Mouse (Mus musculus) E14TG2a.4 (cell line): ENCODE results near the gene Rbm12.

Experiments
- H3K27me3 ChIP-seq: 2 replicates; pipeline ENCODE4 v1.6.1; 2014; ENCODE audit warnings: low read length, control low read depth; ENCODE audit not compliant: insufficient read depth
- H3K36me3 ChIP-seq: 2 replicates; pipeline ENCODE4 v1.6.1; 2014; ENCODE audit warnings: low read length, control low read depth; ENCODE audit not compliant: insufficient read depth
- H3K4me1 ChIP-seq: replicated peaks from 2 replicates; pipeline ENCODE4 v1.6.1; 2014; ENCODE audit warnings: low read depth, low read length, control low read depth
- H3K4me3 ChIP-seq: replicated peaks from 2 replicates; pipeline ENCODE4 v1.5.1; 2014; ENCODE audit warnings: mild to moderate bottlenecking, low read length
- H3K9me3 ChIP-seq: 2 replicates; pipeline ENCODE4 v1.6.1; 2014; ENCODE audit warnings: low read length, control low read depth
- CTCF ChIP-seq: conservative IDR thresholded peaks from 2 replicates; pipeline ENCODE4 v1.5.1; 2014; ENCODE audit warnings: low read length
- NANOG ChIP-seq: IDR thresholded peaks from 2 replicates; pipeline ENCODE4 v1.6.1; 2014; ENCODE audit warnings: borderline replicate concordance, low read length, mixed read lengths
- POU5F1 ChIP-seq: IDR thresholded peaks from 2 replicates; pipeline ENCODE4 v1.6.1; 2014; ENCODE audit warnings: low read length, borderline replicate concordance

The Rbm12 gene

GRCm38 (mm10) chr2:156089799-156090198 is 22.0 kb downstream of the Rbm12 start:
- H3K4me3 ChIP-seq, result no peak overlapping the region
- TF ChIP-seq CTCF (no peak), POU5F1 (no peak), NANOG (no peak)
- peaks cover 26% of the 10 kb centered on the region for H3K4me1 ChIP-seq
- H3K36me3 ChIP-seq, result peaks cover 64% of the 10 kb centered on the region
- no peaks in the 10 kb centered on the region for H3K27me3 ChIP-seq
- H3K9me3 ChIP-seq, result peaks cover 5% of the 10 kb centered on the region; the same call in 1 of the 2 replicates

- Histone ChIP-seq H3K9me3 (peaks cover 8% of the 10 kb centered on the region; the same call in 1 of the 2 replicates), H3K4me1 (peaks cover 26% of the 10 kb centered on the region), H3K4me3 (no peak overlapping the region), H3K36me3 (peaks cover 49% of the 10 kb centered on the region), H3K27me3 (no peaks in the 10 kb centered on the region)
- TF ChIP-seq NANOG, result no peak
- TF ChIP-seq CTCF, result no peak
- TF ChIP-seq POU5F1, result no peak
Observed at GRCm38 (mm10) chr2:156087391-156088110, 24.2 kb downstream of the Rbm12 start.

- H3K27me3 ChIP-seq, result no peaks in the 10 kb centered on the region
- TF ChIP-seq POU5F1, result no peak
- H3K36me3 ChIP-seq, result peaks cover 27% of the 10 kb centered on the region; the same call in 1 of the 2 replicates
- H3K9me3 ChIP-seq, result peaks cover 8% of the 10 kb centered on the region; the same call in 1 of the 2 replicates
- peaks cover 12% of the 10 kb centered on the region for H3K4me1 ChIP-seq
- no peak overlapping the region for H3K4me3 ChIP-seq
Observed at GRCm38 (mm10) chr2:156084541-156084940, 27.2 kb downstream of the Rbm12 start.

GRCm38 (mm10) chr2:156080391-156080790 is 31.4 kb downstream of the Rbm12 start:
- peaks cover 51% of the 10 kb centered on the region for H3K4me1 ChIP-seq
- H3K27me3 ChIP-seq, result no peaks in the 10 kb centered on the region
- TF ChIP-seq CTCF (no peak), POU5F1 (no peak), NANOG (no peak)
- no peak overlapping the region for H3K4me3 ChIP-seq
- H3K36me3 ChIP-seq, result peaks cover 38% of the 10 kb centered on the region
- H3K9me3 ChIP-seq, result peaks cover 8% of the 10 kb centered on the region; the same call in 1 of the 2 replicates

- TF ChIP-seq CTCF (no peak), POU5F1 (no peak), NANOG (no peak)
- no peaks in the 10 kb centered on the region for H3K27me3 ChIP-seq
- peaks cover 45% of the 10 kb centered on the region for H3K36me3 ChIP-seq
- H3K4me1 ChIP-seq, result peaks cover 53% of the 10 kb centered on the region
- H3K9me3 ChIP-seq, result peaks cover 2% of the 10 kb centered on the region; the same call in 1 of the 2 replicates
- H3K4me3 ChIP-seq, result no peak overlapping the region
Observed at GRCm38 (mm10) chr2:156079674-156080073, 32.1 kb downstream of the Rbm12 start.

GRCm38 (mm10) chr2:156079183-156079560 is 32.6 kb downstream of the Rbm12 start:
- Histone ChIP-seq H3K9me3 (no peaks in the 10 kb centered on the region), H3K4me3 (no peak overlapping the region), H3K36me3 (peaks cover 49% of the 10 kb centered on the region), H3K4me1 (peaks cover 53% of the 10 kb centered on the region), H3K27me3 (no peaks in the 10 kb centered on the region)
- TF ChIP-seq POU5F1 (no peak), CTCF (no peak), NANOG (no peak)

- TF ChIP-seq CTCF (no peak), NANOG (no peak), POU5F1 (no peak)
- no peaks in the 10 kb centered on the region for H3K27me3 ChIP-seq
- peaks cover 54% of the 10 kb centered on the region for H3K36me3 ChIP-seq
- H3K4me1 ChIP-seq, result peaks cover 58% of the 10 kb centered on the region
- no peaks in the 10 kb centered on the region for H3K9me3 ChIP-seq
- H3K4me3 ChIP-seq, result no peak overlapping the region
Observed at GRCm38 (mm10) chr2:156078421-156079182, 33.2 kb downstream of the Rbm12 start.

- no peaks in the 10 kb centered on the region for H3K9me3 ChIP-seq
- peaks cover 63% of the 10 kb centered on the region for H3K4me1 ChIP-seq
- peaks cover 64% of the 10 kb centered on the region for H3K36me3 ChIP-seq
- no peak overlapping the region for H3K4me3 ChIP-seq
- no peaks in the 10 kb centered on the region for H3K27me3 ChIP-seq
- TF ChIP-seq NANOG, result no peak
- TF ChIP-seq CTCF, result no peak
- no peak for TF ChIP-seq POU5F1
Observed at GRCm38 (mm10) chr2:156077461-156077860, 34.3 kb downstream of the Rbm12 start.
